Mouse (Mus musculus): ENCODE data around the gene Nbeal2.

DNA sequence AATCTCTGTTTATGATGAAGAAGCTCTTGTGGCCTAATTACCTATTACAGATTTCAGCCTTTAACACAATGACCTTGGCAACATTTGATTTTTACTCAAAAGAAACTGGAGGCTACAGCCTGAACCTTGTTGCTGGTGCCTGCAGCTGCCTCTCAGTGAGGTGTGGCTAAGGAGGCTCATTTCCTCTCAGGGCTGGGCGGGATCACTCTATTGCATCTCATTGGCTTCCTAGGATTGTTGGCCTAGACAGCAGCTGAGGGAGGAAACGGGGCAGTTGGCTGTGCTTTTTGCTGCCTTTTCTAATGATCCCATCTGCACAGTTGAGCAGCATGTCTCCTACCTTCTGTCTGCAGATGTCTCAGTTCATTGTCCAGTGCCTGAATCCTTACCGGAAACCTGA is 36.9 kb downstream of the Nbeal2 start:
- TF ChIP-seq POLR2A (IDR thresholded peaks at IDR 0.05; ENCODE audit: low read depth, low read length) (no peak), MEF2A (IDR thresholded peaks at IDR 0.05; ENCODE audit: borderline replicate concordance, low read depth, low read length) (no peak), MAZ (IDR thresholded peaks at IDR 0.05; ENCODE audit: low read depth, low read length) (no peak), RCOR1 (conservative IDR thresholded peaks at IDR 0.05; ENCODE audit: low read depth, low read length) (no peak), ZC3H11A (IDR thresholded peaks at IDR 0.05; ENCODE audit: low read depth, low read length) (no peak), USF1 (IDR thresholded peaks at IDR 0.05; ENCODE audit: low read depth, low read length) (no peak)
